Mouse (Mus musculus) kidney, embryonic 16.5 days (tissue): ENCODE measurements around the gene Cdk5rap3. TPM values are rescaled to one million over a fixed set of nuclear protein-coding genes. Genes with fewer than 3 reads are reported as not detected.

Experiments
- ATAC-seq: fragments of 200-750 bp; cut with Nextera tagmentation; 2 replicates; pipeline ENCODE4 v1.8.0; 2017; ENCODE audit warnings: moderate TSS enrichment; ENCODE audit not compliant: low FRiP score, low TSS enrichment
- H3K27ac ChIP-seq: fragments of 300-500 bp; sonication (generic); 2 replicates; pipeline ENCODE4 v1.5.1; 2014; ENCODE audit warnings: low read length
- H3K27me3 ChIP-seq: fragments of 300-500 bp; sonication (generic); 2 replicates; pipeline ENCODE4 v1.6.1; 2014; ENCODE audit warnings: low read length, control low read depth, mixed read lengths; ENCODE audit not compliant: insufficient read depth
- H3K36me3 ChIP-seq: fragments of 300-500 bp; sonication (generic); 2 replicates; pipeline ENCODE4 v1.6.1; 2014; ENCODE audit warnings: low read length, control low read depth, mixed read lengths; ENCODE audit not compliant: insufficient read depth
- H3K4me1 ChIP-seq: fragments of 300-500 bp; sonication (generic); 2 replicates; pipeline ENCODE4 v1.6.1; 2014; ENCODE audit warnings: low read length, control low read depth, mixed read lengths; ENCODE audit not compliant: insufficient read depth
- H3K4me2 ChIP-seq: fragments of 300-500 bp; sonication (generic); replicated peaks from 2 replicates; pipeline ENCODE4 v1.6.1; 2014; ENCODE audit warnings: low read depth, low read length
- H3K4me3 ChIP-seq: fragments of 300-500 bp; sonication (generic); 2 replicates; pipeline ENCODE4 v1.5.1; 2014; ENCODE audit warnings: mild to moderate bottlenecking, low read length
- H3K9ac ChIP-seq: fragments of 300-500 bp; sonication (generic); replicated peaks from 2 replicates; pipeline ENCODE4 v1.6.1; 2014; ENCODE audit warnings: low read length
- H3K9me3 ChIP-seq: fragments of 300-500 bp; sonication (generic); 2 replicates; pipeline ENCODE4 v1.6.1; 2016; ENCODE audit warnings: low read length, control low read depth
- WGBS: fragments of 180-500 bp; shearing (Covaris S2); extraction: QIAGEN DNeasy Blood & Tissue Kit; methylation state at CpG from one replicate; pipeline ENCODE4 v1.1.7; 2014; 5-methylcytosine and 5-hydroxymethylcytosine counted together
- polyA plus RNA-seq: library from polyadenylated mRNA; unstranded; fragments of >200 nt; fragmentation: Nextera tagmentation; extraction: Ambion mirVana; gene quantifications from 2 replicates; pipeline ENCODE4 v1.2.1, GENCODE M21; 2015

The Cdk5rap3 gene
- polyA plus RNA-seq, 1 experiment from 2014 or later, result 83.7 TPM

- ATAC-seq, result no peak
- Histone ChIP-seq H3K4me1 (peaks cover 23% of the 10 kb centered on the region), H3K36me3 (no peaks in the 10 kb centered on the region), H3K4me2 (no peak overlapping the region), H3K4me3 (no peak overlapping the region), H3K9ac (no peak overlapping the region), H3K27ac (no peak overlapping the region), H3K9me3 (no peaks in the 10 kb centered on the region), H3K27me3 (peaks cover 5% of the 10 kb centered on the region)
- 64% methylated on average over 3 of the region's 3 CpGs for WGBS
Observed at GRCm38 (mm10) chr11:96878715-96879114, 37.6 kb downstream of the Cdk5rap3 start.

GRCm38 (mm10) chr11:96877071-96877470 lies 39.2 kb downstream of the Cdk5rap3 start:
- Histone ChIP-seq H3K9me3 (no peaks in the 10 kb centered on the region), H3K4me1 (peaks cover 38% of the 10 kb centered on the region), H3K4me3 (no peak overlapping the region), H3K36me3 (no peaks in the 10 kb centered on the region), H3K27me3 (peaks cover 5% of the 10 kb centered on the region), H3K9ac (no peak overlapping the region), H3K27ac (no peak overlapping the region), H3K4me2 (no peak overlapping the region)
- no peak for ATAC-seq
- 42% methylated on average over 4 of the region's 4 CpGs for WGBS

GRCm38 (mm10) chr11:96876300-96877040 lies 39.8 kb downstream of the Cdk5rap3 start:
- H3K9me3 ChIP-seq, result no peaks in the 10 kb centered on the region
- no peak for ATAC-seq
- H3K36me3 ChIP-seq, result no peaks in the 10 kb centered on the region
- H3K27ac ChIP-seq, result no peak overlapping the region
- peak overlapping the region; percentile 42 for H3K9ac ChIP-seq
- peaks cover 38% of the 10 kb centered on the region for H3K4me1 ChIP-seq
- H3K27me3 ChIP-seq, result peaks cover 5% of the 10 kb centered on the region
- peak overlapping the region; percentile 48 for H3K4me3 ChIP-seq
- H3K4me2 ChIP-seq, result peak overlapping the region; percentile 93
- WGBS, result 12% methylated on average over 13 of the region's 13 CpGs

- H3K4me2 ChIP-seq, result peak overlapping the region; percentile 93
- peak; percentile 73 for ATAC-seq
- H3K4me3 ChIP-seq, result peak overlapping the region; percentile 48
- no peaks in the 10 kb centered on the region for H3K9me3 ChIP-seq
- peaks cover 38% of the 10 kb centered on the region for H3K4me1 ChIP-seq
- no peak overlapping the region for H3K27ac ChIP-seq
- H3K9ac ChIP-seq, result peak overlapping the region; percentile 52
- H3K36me3 ChIP-seq, result no peaks in the 10 kb centered on the region
- H3K27me3 ChIP-seq, result peaks cover 5% of the 10 kb centered on the region
- 0% methylated on average over 33 of the region's 35 CpGs for WGBS
Observed at GRCm38 (mm10) chr11:96875745-96876144, 40.6 kb downstream of the Cdk5rap3 start.

GRCm38 (mm10) chr11:96875270-96875669 lies 41.0 kb downstream of the Cdk5rap3 start:
- WGBS, result 30% methylated on average over 4 of the region's 4 CpGs
- H3K9ac ChIP-seq, result peak overlapping the region; percentile 52
- peak overlapping the region; percentile 48 for H3K4me3 ChIP-seq
- H3K4me1 ChIP-seq, result peaks cover 38% of the 10 kb centered on the region
- peak overlapping the region; percentile 93 for H3K4me2 ChIP-seq
- peaks cover 5% of the 10 kb centered on the region for H3K27me3 ChIP-seq
- no peaks in the 10 kb centered on the region for H3K9me3 ChIP-seq
- H3K36me3 ChIP-seq, result no peaks in the 10 kb centered on the region
- no peak for ATAC-seq
- H3K27ac ChIP-seq, result no peak overlapping the region

GRCm38 (mm10) chr11:96873601-96874140 lies 42.6 kb downstream of the Cdk5rap3 start:
- no peak overlapping the region for H3K9ac ChIP-seq
- no peak overlapping the region for H3K4me2 ChIP-seq
- 48% methylated on average over 11 of the region's 11 CpGs for WGBS
- no peak overlapping the region for H3K4me3 ChIP-seq
- H3K9me3 ChIP-seq, result no peaks in the 10 kb centered on the region
- peaks cover 38% of the 10 kb centered on the region for H3K4me1 ChIP-seq
- H3K27me3 ChIP-seq, result peaks cover 5% of the 10 kb centered on the region
- H3K27ac ChIP-seq, result no peak overlapping the region
- no peak for ATAC-seq
- H3K36me3 ChIP-seq, result no peaks in the 10 kb centered on the region

- Histone ChIP-seq H3K4me3 (no peak overlapping the region), H3K9ac (peak overlapping the region; percentile 20; the same call in 1 of the 2 replicates), H3K27me3 (peaks cover under 1% of the 10 kb centered on the region), H3K36me3 (no peaks in the 10 kb centered on the region), H3K4me1 (peaks cover 38% of the 10 kb centered on the region), H3K9me3 (no peaks in the 10 kb centered on the region), H3K27ac (peak overlapping the region; percentile 30; the same call in 1 of the 2 replicates), H3K4me2 (peak overlapping the region; percentile 15)
- WGBS, result 12% methylated on average over 24 of the region's 24 CpGs
- peak; percentile 47 for ATAC-seq
Observed at GRCm38 (mm10) chr11:96872441-96873379, 43.6 kb downstream of the Cdk5rap3 start.

- 8% methylated on average over 5 of the region's 5 CpGs for WGBS
- ATAC-seq, result 0 out of 2 replicates have a peak, but pooled peaks have one; percentile 55
- no peak overlapping the region for H3K27ac ChIP-seq
- 0 out of 2 replicates have a peak overlapping the region, but pooled peaks have one; percentile 16 for H3K9ac ChIP-seq
- H3K9me3 ChIP-seq, result no peaks in the 10 kb centered on the region
- H3K4me1 ChIP-seq, result peaks cover 23% of the 10 kb centered on the region
- no peak overlapping the region for H3K4me3 ChIP-seq
- H3K27me3 ChIP-seq, result 0 out of 2 replicates have a peak, but pooled peaks cover 2% of the 10 kb centered on the region
- no peaks in the 10 kb centered on the region for H3K36me3 ChIP-seq
- no peak overlapping the region for H3K4me2 ChIP-seq
Observed at GRCm38 (mm10) chr11:96867149-96867548, 49.1 kb downstream of the Cdk5rap3 start.

GRCm38 (mm10) chr11:96863206-96863995 lies 52.9 kb downstream of the Cdk5rap3 start:
- Histone ChIP-seq H3K9ac (peak overlapping the region; percentile 13; the same call in 1 of the 2 replicates), H3K4me1 (peaks cover 35% of the 10 kb centered on the region), H3K27ac (peak overlapping the region; percentile 63), H3K27me3 (0 out of 2 replicates have a peak, but pooled peaks cover 2% of the 10 kb centered on the region), H3K4me3 (peak overlapping the region; percentile 2; the same call in 1 of the 2 replicates), H3K9me3 (no peaks in the 10 kb centered on the region), H3K4me2 (peak overlapping the region; percentile 93), H3K36me3 (no peaks in the 10 kb centered on the region)
- peak; percentile 62 for ATAC-seq
- WGBS, result 19% methylated on average over 26 of the region's 26 CpGs
